Mouse (Mus musculus): ENCODE results near the gene Fxyd1.

DNA sequence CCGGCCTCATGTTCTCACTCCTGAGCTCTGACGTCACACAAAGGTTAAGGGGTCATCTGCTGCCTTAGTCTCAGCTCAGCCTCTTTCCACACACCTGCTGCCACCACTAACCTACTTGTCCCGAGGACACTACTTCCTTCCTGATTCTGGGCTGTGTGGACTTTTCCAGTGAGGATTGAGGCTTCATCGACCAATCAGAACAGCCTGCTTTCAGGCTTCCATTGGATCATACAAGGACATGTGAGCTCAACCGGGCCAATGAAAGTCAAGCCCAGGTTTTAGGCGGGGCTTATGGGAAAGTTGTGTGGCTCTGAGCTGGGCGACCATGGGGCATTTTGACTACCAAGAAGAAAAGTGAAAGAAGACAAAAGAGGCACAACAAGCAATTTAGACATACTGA lies 20.1 kb downstream of the Fxyd1 start:
- TF ChIP-seq POLR2A (IDR thresholded peaks at IDR 0.05; ENCODE audit: extremely low read depth, insufficient read depth, low read length) (no peak), CTCF (IDR thresholded peaks at IDR 0.05; ENCODE audit: low read depth, low read length) (no peak)
